Mouse (Mus musculus) c-Kit-positive CD71-negative TER-119-negative erythroid progenitor cells, embryonic 14.5 days (primary cell): ENCODE results near the gene Trim15.
"Not testable (repeated sequence)": the region's sequence is repeated elsewhere in the genome, so short reads cannot be mapped to it uniquely, and the experiment has no call there.

Experiments
- DNase-seq: peaks from one replicate; pipeline ENCODE4 v3.0.0-alpha.2; 2013; ENCODE audit warnings: low read depth

Trim15 gene

DNA sequence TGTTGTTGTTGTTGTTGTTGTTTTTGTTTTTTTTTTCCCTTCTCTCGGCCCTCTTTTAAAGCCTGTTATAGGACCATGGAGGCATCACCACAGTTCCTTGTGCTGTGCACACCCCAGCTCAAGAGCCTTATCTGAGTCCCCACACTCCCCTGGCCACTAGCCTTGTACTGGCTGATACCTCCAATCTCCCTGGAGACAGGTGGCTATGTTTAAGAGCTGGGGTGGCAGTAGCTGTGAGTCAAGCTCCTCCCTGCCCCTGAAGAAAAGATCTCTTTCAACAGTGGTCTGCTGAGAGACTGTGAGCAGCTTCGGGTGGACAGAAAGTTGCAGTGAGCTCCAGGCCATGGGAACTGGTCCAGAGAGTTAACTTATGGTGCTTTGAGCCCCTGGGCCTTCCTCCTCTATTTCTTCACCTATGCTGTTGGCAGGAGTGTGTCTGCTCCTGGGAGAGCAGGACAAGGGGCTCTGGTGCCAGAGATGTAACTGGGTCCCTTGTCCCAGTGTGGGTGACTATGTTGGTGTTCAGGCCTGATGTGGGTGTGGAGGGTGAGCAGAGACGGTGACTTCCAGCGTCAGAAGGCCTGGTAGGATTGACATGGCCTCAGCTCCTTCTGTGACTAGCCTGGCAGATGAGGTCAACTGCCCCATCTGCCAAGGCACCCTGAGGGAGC lies 2.4 kb upstream of the Trim15 start, which contains the start of gene Trim10:
Trim10 (plus strand) TSS at position 291 of the 671 bp plus-strand sequence.
- DNase-seq = peak; percentile 42

DNA sequence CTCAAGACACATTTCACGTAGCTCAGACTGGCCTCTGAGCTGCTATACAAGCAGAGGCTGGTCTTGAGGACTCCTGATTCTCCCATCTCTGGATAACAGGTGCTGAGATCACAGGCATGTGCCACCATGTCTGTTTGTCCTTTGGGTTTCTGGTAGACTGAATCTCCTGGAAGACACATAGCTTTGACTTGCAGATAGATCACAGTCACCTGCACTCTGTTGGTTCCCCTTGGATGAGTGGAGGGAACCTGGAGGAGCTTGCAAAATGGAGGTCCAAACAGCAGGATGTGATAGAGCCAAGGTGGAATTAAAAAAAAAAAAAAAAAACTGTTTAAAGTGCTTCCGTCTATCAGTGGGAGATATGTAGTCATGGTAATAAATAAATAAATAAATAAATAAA lies 1.8 kb upstream of the Trim15 start:
- no peak for DNase-seq

DNA sequence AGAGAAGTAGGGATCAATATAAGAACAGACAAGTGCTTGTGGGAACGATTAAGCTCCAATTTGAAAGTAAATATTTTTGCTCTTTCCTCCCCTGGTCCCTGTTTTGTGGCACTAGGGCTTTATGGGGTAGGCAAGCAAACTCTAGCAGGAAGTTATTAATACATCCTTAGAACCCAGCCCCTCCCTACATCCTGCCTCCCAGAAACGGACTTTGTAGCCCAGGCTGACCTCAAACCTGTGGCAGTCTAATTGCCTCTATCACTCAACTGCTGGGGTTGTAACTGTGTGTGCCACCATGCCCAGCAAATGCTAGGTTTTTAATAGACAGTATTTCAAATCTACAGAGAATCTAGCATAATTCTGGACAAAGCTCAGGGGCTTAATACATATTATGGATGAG lies 5.3 kb downstream of the Trim15 start:
- no peak for DNase-seq

DNA sequence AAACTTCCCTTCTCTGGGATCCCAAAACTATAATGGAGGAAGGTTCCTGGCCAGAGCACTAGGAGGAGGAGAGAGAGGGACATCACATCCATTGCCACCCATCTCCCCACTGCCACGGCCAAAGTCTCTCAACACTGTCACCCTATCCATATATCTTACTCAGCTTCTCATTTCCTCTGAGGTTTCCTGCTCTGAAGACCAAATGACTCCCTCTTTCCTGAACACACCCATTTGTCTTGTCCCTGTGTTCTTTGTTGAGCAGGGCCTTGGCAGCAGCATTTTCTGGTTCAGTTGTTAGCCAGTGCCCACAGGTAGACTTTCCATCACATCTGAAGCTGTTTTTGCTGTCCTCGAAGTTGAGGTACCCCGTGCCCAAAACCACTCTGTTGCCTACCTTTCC lies 8.8 kb downstream of the Trim15 start:
- no peak for DNase-seq

DNA sequence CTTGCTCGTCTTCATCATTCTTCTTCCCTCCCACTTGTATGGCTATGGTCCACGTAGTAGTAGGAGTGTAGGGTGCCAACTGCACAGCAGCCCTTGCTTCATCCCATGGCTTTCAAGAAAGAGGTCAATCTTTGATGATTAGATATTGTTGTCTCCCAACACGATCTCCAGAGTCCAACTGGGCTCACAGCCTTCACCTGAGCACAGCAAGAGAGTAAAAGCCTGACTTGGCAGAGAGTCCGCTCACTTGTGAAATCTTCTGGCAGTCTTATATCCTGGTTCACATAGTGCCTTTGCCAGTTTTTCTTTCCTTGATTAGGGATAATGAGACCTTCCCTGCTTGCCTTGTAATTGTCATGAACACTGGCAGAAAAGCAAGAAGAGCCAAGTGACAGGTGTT lies 10.8 kb downstream of the Trim15 start:
- no peak for DNase-seq

DNA sequence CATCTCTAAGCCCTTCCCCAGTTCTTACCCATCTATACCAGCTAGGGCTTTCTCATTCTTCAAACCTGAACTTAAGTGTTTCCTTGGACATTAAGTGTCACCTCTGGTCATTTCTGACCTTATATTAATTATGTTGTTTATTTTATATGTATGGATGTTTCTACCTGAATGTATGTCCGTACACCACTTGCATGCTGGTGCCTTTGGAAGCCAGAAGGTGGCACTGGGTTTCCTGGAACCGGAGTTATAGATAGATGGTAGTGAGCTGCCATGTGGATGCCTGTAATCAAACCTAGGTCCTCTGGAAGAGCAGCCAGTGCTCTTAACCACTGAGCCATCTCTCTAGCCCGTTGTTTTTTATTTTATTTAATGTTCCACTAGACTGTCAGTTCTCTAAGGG lies 11.5 kb downstream of the Trim15 start:
- DNase-seq = no peak

DNA sequence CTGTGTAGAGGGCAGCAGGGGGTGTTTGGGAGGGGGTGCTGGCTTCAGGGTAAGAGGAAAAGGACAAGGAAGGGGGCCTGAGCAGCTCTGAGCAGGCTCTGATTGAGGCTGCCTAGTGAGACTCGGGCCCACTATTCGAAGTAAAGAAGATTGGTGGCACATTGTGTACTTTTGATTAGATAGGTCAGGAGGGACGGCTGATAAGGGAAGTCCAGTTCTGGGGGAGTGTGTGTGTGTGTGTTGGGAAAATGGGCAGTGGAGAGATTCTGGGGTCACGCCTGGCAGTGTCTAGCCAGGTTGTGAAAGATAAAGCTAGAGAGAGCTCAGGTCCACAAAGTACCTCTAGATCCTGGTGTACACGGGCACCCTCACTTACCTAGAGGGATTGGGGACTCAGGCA lies 15.4 kb downstream of the Trim15 start:
- DNase-seq = no peak

DNA sequence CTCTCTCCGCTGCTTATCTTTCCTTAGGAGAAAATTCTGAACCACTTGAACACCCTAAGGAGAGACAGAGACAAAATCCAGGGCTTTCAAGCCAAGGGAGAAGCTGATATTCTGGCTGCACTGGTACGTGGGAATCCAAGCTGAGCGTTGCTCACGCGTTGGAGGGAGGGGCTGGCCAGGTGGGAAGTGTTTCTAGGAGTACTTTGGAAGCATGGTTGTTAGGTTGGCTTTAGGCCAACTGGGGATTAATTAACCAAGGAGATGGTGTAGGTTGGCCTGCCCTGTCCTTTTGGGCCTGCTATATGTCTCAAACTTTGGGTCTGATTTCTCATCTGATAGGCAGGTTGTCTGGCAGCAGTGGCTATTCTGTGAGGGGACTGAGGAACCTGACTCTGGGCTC lies 15.8 kb downstream of the Trim15 start:
- no peak for DNase-seq

DNA sequence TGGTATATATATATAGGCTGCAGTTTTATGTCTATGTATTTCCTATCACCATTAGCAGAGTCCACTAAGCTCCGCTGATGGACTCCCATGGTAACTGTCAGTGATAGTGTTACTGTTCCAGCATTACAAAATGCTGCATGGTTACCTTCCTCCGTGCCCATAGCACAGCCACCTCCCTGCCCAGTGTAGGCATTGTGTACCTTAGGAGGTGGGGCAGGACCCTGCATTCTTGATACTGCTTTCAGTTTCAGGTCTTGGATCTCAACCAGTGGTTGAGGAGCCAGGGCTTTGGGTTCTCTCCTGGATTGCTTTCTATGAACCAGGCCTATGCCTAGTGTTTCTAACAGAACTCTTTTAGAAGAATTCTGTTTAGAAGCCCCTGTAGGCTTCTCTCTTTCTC lies 17.0 kb downstream of the Trim15 start:
- no peak for DNase-seq

DNA sequence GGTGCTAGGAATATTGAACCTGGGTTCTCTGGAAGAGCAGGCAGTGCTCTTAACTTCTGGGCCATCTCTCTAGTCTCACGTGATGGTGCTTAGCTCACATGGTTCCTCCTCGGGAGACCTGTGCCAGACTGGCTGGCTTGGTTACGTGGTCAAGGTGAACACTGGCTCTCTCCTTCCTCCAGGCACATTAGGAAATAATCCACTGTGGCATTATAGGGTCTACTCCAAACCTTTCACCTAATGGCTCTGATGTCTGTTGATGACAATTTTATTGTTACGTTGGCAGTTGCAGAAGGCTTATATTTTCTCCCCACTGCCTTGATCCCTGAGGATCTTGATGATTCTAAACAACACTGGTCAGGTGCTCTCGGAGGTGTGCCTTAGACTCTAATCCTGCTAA lies 18.1 kb downstream of the Trim15 start:
- no peak for DNase-seq

DNA sequence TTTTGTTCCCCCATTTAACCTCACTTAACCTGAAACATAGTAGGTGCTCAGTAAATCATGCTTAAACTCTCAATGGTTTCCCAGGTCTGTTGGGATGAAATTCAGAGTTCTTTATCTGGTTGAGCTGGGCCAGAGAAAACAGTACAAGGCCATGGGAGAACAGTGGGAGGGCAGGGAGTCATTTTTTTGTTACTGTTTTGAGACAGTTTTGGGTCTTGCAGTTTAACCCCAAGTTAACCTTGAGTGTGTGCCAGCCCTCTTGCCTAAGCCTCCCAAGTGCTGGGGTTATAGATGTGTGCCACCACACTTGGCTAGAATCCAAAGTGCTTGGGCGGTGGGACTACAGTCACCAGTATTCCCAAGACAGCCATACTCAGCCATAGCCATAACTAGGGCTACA lies 22.3 kb downstream of the Trim15 start:
- no peak for DNase-seq

DNA sequence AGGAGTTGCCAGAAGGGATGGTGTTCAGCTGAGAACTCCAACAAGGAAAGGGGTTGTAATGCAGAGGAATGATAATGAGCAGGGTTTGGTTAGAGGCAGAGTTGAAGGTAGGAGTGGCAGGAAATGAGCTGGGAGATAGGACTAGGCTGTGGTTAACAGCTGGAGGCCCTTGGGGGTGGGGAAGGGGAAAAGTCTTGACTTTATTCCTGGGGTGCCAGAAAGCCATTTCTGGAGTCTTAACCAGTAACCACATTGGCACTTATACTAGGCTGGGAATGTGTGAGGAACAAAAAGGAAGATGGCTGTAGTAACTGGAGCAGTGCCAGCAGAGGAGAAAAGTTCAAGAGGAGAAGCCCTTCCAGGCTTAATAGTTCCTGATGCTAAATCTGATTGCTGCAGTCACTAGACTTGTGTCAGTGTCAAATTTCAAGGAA lies 22.7 kb downstream of the Trim15 start:
- DNase-seq = no peak

DNA sequence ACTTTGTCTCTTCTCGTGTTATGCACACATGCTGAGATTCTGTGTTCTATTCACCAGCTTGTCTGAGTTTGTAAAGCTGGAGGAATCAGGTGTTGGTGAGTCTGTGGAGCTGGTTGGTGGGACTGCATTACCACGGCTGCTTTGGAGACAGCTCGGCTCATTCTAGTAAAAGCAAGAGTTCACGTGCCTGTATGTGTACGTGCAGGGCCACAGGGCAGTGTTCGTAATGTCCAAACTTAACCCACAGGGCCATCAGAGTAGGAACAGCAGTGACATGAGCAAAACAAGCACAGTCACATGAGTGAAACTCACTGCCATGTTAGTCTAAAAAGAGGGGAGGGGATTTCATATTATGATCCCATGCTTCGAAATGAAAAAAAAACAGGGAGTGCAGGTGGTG lies 23.3 kb downstream of the Trim15 start:
- DNase-seq = no peak

DNA sequence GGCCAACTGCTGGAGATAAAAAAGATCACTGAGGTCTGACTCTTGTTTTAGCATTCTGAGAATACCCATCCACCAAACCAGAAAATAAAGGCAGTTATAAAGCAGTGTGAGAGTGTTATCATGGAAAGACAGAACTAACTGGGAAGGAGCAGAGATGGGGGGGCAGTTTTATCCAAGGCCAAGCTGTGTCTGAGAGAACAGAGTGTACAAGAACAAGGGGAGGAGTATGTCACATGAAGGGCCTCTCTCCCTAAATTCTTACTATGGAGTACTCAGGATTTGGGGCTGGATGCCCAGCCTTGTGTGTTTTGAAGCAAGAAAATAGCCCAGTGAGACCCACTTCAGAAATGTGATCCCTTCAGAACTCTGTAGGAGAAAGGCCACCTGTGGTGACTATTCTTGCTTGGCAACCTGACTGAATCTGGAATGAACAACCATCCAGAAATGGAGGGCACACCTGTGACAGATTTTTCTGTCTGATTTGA lies 26.0 kb downstream of the Trim15 start:
- DNase-seq = no peak

DNA sequence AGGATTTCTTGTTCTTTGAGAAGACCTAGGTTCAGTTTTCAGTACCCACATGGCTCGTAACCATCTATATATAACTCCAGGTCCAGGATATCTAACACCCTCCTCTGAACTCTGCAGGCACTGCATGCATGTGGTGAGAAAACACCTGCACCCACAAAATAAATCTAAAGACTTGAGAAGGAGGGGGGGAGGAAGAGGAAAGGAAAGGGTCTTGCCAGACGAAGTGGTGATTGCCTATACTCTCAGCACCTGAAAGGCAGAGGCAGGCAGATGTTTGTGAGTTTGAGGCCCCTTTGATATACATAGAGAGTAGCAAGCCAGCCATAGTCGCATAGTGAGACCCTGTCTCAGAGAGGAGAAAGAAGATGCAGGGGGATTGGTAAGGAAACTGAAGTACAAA lies 27.1 kb downstream of the Trim15 start:
- no peak for DNase-seq

DNA sequence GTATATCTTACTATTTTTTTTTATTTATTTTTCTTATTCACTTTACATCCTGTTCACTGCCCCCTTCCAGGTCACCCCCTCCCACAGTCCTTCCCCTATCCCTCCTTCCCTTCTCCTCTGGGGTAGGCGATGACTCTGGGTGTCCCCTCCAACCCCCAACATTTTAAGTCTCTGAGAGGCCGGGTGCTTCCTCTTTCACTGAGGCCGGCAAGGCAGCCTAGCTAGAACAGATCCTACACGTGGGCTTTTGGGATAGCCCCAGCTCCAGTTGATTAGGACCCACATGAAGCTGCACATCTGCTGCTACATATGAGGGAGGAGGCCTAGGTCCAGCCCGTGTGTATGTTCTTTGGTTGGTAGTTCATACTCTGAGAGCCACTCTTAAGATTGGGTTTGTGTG lies 28.0 kb downstream of the Trim15 start:
- no peak for DNase-seq

DNA sequence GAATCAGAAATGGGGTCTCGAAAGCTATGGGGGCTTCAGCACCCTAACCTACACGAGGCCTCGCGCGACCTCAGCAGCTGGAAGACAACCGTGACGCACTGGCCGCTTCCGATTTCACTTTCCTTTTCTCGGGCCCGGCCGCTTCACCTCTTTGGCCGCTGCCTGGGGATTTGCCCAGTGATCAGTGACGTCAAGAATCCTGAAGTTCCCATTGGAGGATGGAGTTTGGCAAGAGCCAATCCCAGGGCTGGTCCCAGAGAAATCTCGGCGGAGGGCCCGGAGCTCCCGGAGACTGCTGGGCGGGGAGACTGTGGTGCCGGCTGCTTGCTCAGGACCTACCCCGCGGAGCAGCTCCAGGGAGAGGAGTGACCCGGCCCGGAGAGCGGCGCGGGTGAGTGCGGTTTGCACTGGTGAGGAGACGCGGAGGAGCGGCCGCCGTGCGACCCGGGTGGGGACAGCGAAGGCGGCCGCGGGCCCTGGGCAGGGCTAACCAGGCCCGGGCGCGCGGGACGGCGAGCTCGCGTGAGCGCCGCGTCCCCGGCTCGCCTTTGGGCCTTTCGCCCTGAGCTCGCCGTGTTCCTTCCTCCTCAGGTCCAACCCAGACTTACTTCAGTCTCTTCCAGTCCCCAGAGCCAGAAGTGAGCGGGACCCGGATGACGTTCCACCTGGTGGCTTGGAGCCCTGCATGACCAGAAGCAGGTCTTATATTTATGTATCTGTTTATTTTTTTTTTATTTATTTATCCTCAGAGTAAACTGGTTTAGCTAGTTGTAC lies 29.9 kb downstream of the Trim15 start, which contains the start of gene Trim26:
Trim26 (plus strand) TSS at position 261 of the 774 bp plus-strand sequence.
- DNase-seq = peak; percentile 98

DNA sequence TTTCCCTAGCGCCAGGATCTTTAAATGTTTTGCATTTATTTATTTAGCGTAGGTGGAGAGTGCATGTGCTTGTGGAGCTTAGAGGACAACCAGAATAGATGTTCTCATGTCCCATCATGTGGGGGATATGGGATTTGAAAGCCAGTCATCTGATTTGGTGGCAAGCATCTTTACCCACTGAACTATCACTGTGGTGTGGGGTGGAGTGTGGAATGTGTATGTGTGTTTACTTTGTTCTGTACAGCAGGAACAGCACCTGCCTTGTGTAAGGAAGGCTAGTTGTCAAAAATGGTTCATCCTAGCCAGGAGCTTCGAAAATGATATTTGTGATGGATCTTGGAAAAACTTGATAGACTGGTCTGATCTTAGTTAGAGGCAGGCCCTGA lies 30.6 kb downstream of the Trim15 start:
- DNase-seq = no peak

DNA sequence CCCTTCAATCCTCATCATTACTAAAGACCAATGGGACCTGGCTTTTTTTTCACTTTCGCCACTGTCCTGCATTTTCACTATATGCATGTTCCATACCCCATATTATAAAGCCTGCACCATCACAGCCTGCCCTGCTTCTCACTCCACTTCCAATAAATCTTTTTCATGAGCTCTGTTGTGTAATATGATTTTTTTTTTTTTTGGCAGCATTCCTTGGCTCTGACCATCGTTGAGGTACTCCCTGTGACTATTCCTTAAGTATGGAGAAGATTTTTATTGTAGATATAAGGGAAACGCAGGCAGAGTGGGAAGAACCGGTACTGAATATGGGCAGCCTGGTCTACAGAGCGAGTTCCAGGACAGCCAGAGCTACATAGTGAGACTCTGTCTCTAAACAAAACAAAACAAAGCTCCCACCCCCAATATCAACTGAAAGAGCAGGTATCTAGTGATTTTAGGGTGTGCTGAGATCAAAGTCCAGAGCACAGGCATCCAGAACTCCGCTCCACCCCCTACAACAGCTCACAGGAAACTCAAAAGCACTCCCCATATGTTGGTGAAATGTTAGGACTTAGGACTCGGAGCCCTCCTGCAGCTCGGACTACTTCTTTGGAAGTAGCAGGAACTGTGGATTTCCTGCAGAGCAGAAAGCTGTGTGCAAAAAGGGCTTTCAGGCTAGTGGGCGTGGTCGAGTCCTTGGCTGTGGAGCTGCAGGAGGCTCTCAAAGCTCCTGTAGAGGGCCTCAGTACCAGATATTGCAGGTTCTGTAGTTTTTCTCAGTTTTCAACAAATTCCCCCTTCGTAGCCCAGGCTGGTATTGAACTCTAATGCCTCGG lies 31.2 kb downstream of the Trim15 start:
- no peak for DNase-seq

DNA sequence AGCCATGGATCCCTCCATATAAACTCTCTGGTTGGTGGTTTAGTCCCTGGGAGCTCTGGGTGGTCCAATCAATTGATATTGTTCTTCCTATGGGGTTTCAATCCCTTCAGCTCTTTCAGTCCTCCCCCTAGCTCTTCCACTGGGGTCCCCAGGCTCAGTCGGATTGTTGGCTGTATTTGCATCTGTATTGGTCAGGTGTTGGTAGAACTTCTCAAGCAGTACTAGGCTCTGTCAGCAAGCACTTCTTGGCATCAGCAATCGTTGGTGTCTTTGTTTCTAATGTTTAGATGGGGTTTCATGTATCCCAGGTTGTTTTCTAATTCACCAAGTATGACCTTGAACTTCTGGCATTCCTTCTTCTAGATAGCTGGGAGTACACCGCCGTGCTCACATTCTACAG lies 34.3 kb downstream of the Trim15 start:
- no peak for DNase-seq

DNA sequence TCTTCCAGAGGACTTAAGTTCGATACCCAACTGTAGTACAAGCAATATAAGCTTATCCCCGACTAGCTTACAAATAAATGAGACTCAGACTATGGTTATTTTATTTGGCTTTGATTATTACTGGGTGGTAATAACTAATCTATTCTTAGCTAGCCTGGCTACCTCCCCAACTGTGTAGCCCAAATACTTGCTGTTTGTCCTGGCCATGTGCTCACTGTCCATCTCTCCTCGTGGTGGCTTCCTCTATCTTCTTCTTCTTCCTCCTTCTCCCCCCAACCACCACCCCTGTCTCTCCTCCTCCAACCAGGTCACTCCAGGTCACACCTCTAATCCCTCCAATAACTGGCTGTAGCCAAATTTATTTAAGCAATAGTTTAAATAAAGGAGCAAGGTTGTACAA lies 36.5 kb downstream of the Trim15 start:
- no peak for DNase-seq

DNA sequence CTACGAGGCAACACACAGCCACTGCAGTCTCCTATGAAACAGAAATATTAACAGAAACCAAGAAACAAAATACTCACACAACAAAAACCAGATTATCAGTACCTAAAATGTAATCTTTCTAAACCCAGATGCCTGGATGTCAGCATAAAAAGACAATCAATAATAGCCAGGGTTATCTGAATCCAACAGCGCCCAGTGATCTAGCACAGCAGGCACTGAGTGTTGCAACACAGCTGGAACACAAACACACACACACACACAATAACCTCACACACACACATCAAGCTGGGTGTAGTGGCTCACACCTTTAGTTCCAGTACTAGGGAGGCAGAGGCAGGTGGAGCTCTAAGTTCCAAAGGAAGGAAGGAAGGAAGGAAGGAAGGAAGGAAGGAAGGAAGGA lies 38.5 kb downstream of the Trim15 start:
- DNase-seq = no peak

DNA sequence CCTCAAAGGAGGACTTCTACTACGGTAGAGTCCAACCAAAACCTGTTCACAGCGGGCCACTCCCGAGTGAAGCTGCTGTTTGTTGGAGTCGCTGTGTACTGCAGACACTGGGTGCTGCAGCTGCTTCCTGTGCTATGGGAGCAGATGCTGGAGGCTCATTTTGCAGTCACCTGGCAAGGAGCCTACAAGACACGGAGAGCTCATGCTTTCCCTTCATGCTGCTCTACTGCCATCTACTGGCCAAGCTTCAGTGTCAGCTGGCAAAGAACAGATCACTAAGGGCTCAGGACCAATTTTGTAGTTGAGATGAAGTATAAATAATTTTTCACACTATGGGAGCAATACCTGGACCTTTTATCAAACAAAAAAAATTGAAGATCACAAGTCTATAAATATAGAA lies 41.0 kb downstream of the Trim15 start:
- not testable (repeated sequence) for DNase-seq
